Mouse (Mus musculus) CH12.LX (cell line): Measurements from ENCODE around the gene Card19. TPM values are rescaled to one million over a fixed set of nuclear protein-coding genes. Genes with fewer than 3 reads are reported as not detected.

Experiments used
- DNase-seq: peaks from one replicate; pipeline ENCODE4 v3.0.0-alpha.2; 2013; ENCODE audit errors: extremely low read depth
- H3K27ac ChIP-seq: 2 replicates; pipeline ENCODE4 v1.5.1; 2012; ENCODE audit warnings: low read depth, mild to moderate bottlenecking, control low read depth, moderate library complexity; ENCODE audit not compliant: insufficient read depth
- H3K27me3 ChIP-seq: replicated peaks from 2 replicates; pipeline ENCODE3; 2012; ENCODE audit warnings: inconsistent platforms
- H3K36me3 ChIP-seq, 2 experiments: replicated peaks in 1 of 2; 2 replicates each; pipeline versions ENCODE3 to v1.6.1; 2012; ENCODE audit warnings: inconsistent platforms in 1 of 2, low read length in 1 of 2, mild to moderate bottlenecking in 1 of 2, mixed read lengths in 1 of 2, moderate library complexity in 1 of 2; ENCODE audit not compliant: control insufficient read depth in 1 of 2, insufficient read depth in 1 of 2
- H3K4me1 ChIP-seq, 2 experiments: 2 replicates each; pipeline ENCODE4 v1.6.1; 2012; ENCODE audit warnings: inconsistent platforms in 1 of 2, moderate library complexity in 1 of 2; ENCODE audit not compliant: insufficient read depth in 2 of 2, control insufficient read depth in 1 of 2
- H3K4me2 ChIP-seq: 2 replicates; pipeline ENCODE4 v1.6.1; 2012; ENCODE audit warnings: low read depth, mild to moderate bottlenecking, control low read depth; ENCODE audit not compliant: poor library complexity, insufficient read depth, severe bottlenecking
- H3K4me3 ChIP-seq, 3 experiments: fragments of 150-350 bp in 1 of 3; sonication (generic) in 1 of 3; replicated peaks in 1 of 3; 2 replicates each; pipeline versions ENCODE3 to v1.5.1; 2011 to 2012; ENCODE audit warnings: low read depth in 2 of 3, low read length in 2 of 3, mild to moderate bottlenecking in 2 of 3, moderate library complexity in 2 of 3, control low read depth in 1 of 3, improper control_type of control experiment in 1 of 3, inconsistent platforms in 1 of 3, mixed read lengths in 1 of 3; ENCODE audit not compliant: poor library complexity in 1 of 3
- H3K79me2 ChIP-seq: replicated peaks from 2 replicates; pipeline ENCODE4 v1.6.1; 2012; ENCODE audit warnings: mild to moderate bottlenecking, moderate library complexity; ENCODE audit not compliant: control insufficient read depth, poor library complexity, insufficient read depth, severe bottlenecking; ENCODE audit errors: extremely low read depth
- H3K9ac ChIP-seq: 2 replicates; pipeline ENCODE4 v1.6.1; 2012; ENCODE audit warnings: low read depth, mild to moderate bottlenecking, control low read depth, moderate library complexity; ENCODE audit not compliant: insufficient read depth
- H3K9me3 ChIP-seq: replicated peaks from 2 replicates; pipeline ENCODE3; 2012; ENCODE audit warnings: low read length, inconsistent platforms, mixed read lengths
- BHLHE40 ChIP-seq: IDR thresholded peaks from 2 replicates; pipeline ENCODE4 v1.6.1; 2011; ENCODE audit warnings: mild to moderate bottlenecking, low read depth, low read length, improper control_type of control experiment
- CHD1 ChIP-seq: IDR thresholded peaks from 2 replicates; pipeline ENCODE4 v1.6.1; 2012; ENCODE audit warnings: low read depth, low read length, improper control_type of control experiment, inconsistent platforms
- CHD2 ChIP-seq: IDR thresholded peaks from 2 replicates; pipeline ENCODE4 v1.6.1; 2011; ENCODE audit warnings: low read length, improper control_type of control experiment
- EP300 ChIP-seq: IDR thresholded peaks from 2 replicates; pipeline ENCODE4 v1.6.1; 2011; ENCODE audit warnings: low read length, improper control_type of control experiment
- ETS1 ChIP-seq: conservative IDR thresholded peaks from 2 replicates; pipeline ENCODE4 v1.6.1; 2012; ENCODE audit warnings: low read depth, mild to moderate bottlenecking, inconsistent platforms, low read length, improper control_type of control experiment, moderate library complexity
- IRF4 ChIP-seq: IDR thresholded peaks from 2 replicates; pipeline ENCODE4 v1.6.1; 2014; ENCODE audit warnings: low read depth, mild to moderate bottlenecking, inconsistent platforms, low read length, improper control_type of control experiment
- JUN ChIP-seq: IDR thresholded peaks from 2 replicates; pipeline ENCODE4 v1.6.1; 2011; ENCODE audit warnings: low read depth, mild to moderate bottlenecking, low read length, improper control_type of control experiment, moderate library complexity; ENCODE audit not compliant: insufficient read depth
- KAT2A ChIP-seq: IDR thresholded peaks from 2 replicates; pipeline ENCODE4 v1.6.1; 2012; ENCODE audit warnings: low read length, improper control_type of control experiment, inconsistent platforms; ENCODE audit not compliant: insufficient replicate concordance
- MAFK ChIP-seq: IDR thresholded peaks from 2 replicates; pipeline ENCODE4 v1.6.1; 2011; ENCODE audit warnings: low read length, improper control_type of control experiment; ENCODE audit not compliant: insufficient replicate concordance
- MAZ ChIP-seq: IDR thresholded peaks from 2 replicates; pipeline ENCODE4 v1.6.1; 2012; ENCODE audit warnings: low read depth, mild to moderate bottlenecking, inconsistent platforms, low read length, improper control_type of control experiment, moderate library complexity
- MXI1 ChIP-seq: IDR thresholded peaks from 2 replicates; pipeline ENCODE4 v1.6.1; 2011; ENCODE audit warnings: mild to moderate bottlenecking, low read depth, low read length, improper control_type of control experiment
- NRF1 ChIP-seq: IDR thresholded peaks from 2 replicates; pipeline ENCODE4 v1.6.1; 2014; ENCODE audit warnings: low read depth, mild to moderate bottlenecking, inconsistent platforms, low read length, improper control_type of control experiment, moderate library complexity
- POLR2A ChIP-seq: IDR thresholded peaks from 2 replicates; pipeline ENCODE4 v1.6.1; 2011; ENCODE audit warnings: low read depth, mild to moderate bottlenecking, improper control_type of control experiment, low read length
- POLR2AphosphoS2 ChIP-seq: IDR thresholded peaks from 2 replicates; pipeline ENCODE4 v1.6.1; 2011; ENCODE audit warnings: low read depth, low read length, improper control_type of control experiment
- SIN3A ChIP-seq: IDR thresholded peaks from 2 replicates; pipeline ENCODE4 v1.6.1; 2012; ENCODE audit warnings: low read length, improper control_type of control experiment, inconsistent platforms
- SMC3 ChIP-seq: IDR thresholded peaks from 2 replicates; pipeline ENCODE4 v1.6.1; 2011; ENCODE audit warnings: low read depth, low read length, improper control_type of control experiment
- TBP ChIP-seq: conservative IDR thresholded peaks from 2 replicates; pipeline ENCODE4 v1.6.1; 2011; ENCODE audit warnings: low read depth, low read length, improper control_type of control experiment
- TCF12 ChIP-seq: IDR thresholded peaks from 2 replicates; pipeline ENCODE4 v1.6.1; 2014; ENCODE audit warnings: low read depth, mild to moderate bottlenecking, inconsistent platforms, low read length, improper control_type of control experiment
- UBTF ChIP-seq: IDR thresholded peaks from 2 replicates; pipeline ENCODE4 v1.6.1; 2012; ENCODE audit warnings: low read depth, mild to moderate bottlenecking, inconsistent platforms, low read length, improper control_type of control experiment, moderate library complexity
- USF1 ChIP-seq: IDR thresholded peaks from 2 replicates; pipeline ENCODE4 v1.6.1; 2014; ENCODE audit warnings: low read depth, mild to moderate bottlenecking, inconsistent platforms, low read length, improper control_type of control experiment
- ZKSCAN1 ChIP-seq: IDR thresholded peaks from 2 replicates; pipeline ENCODE4 v1.6.1; 2012; ENCODE audit warnings: low read depth, inconsistent platforms, low read length, improper control_type of control experiment, borderline replicate concordance
- ZMIZ1 ChIP-seq: IDR thresholded peaks from 2 replicates; pipeline ENCODE4 v1.6.1; 2012; ENCODE audit warnings: low read depth, mild to moderate bottlenecking, inconsistent platforms, low read length, improper control_type of control experiment
- dilution Hi-C: fragments of 300-500 bp; cut with MboI; formaldehyde crosslinking; loops from 2 replicates; pipeline ENCODE4 v1.14.3; 2020; ENCODE audit warnings: low sequenced_read_pairs; ENCODE audit not compliant: extremely low pct_unique_long_range_greater_than_20kb, extremely low pct_ligation_motif_present
- in situ Hi-C: fragments of 300-500 bp; cut with MboI; formaldehyde crosslinking; loops from 3 replicates; pipeline ENCODE4 v1.14.3; 2019; ENCODE audit warnings: low sequenced_read_pairs, low pct_ligation_motif_present, low pct_unique_long_range_greater_than_20kb, mixed read lengths
- polyA plus RNA-seq: library from polyadenylated mRNA; unstranded; fragments of >175 nt; gene quantifications from 2 replicates; pipeline ENCODE4 v1.2.1, GENCODE M21; 2012; ENCODE audit warnings: low read depth; ENCODE audit not compliant: insufficient read length
- total RNA-seq, 2 experiments: library from RNA; depleted of rRNA; stranded (reverse); fragments of 300-350 nt in 1 of 2; fragments of >200 nt in 1 of 2; gene quantifications; 2 replicates each; pipeline ENCODE4 v1.2.3; 2012 to 2014

Card19 gene
- total and polyA plus RNA-seq, 3 experiments: 3.9 to 9.3 (median 5.2) TPM

GRCm38 (mm10) chr13:49188966-49189360 lies 26.9 kb downstream of the Card19 start:
- Histone ChIP-seq H3K9me3 (peaks cover 4% of the 10 kb centered on the region), H3K79me2 (no peaks in the 10 kb centered on the region), H3K9ac (no peak overlapping the region), H3K4me2 (no peak overlapping the region), H3K27me3 (no peaks in the 10 kb centered on the region), H3K27ac (no peak overlapping the region), H3K4me1 (peaks cover 28 to 62% of the 10 kb centered on the region in 2 experiments), H3K36me3 (peaks cover 0 to 5% of the 10 kb centered on the region in 2 experiments), H3K4me3 (no peak overlapping the region)
- TF ChIP-seq IRF4: no peak
- TF ChIP-seq MAZ: no peak
- no peak for TF ChIP-seq USF1
- no peak for TF ChIP-seq JUN
- no peak for TF ChIP-seq ZMIZ1
- TF ChIP-seq NRF1: no peak
- TF ChIP-seq KAT2A: no peak
- no peak for TF ChIP-seq MAFK
- TF ChIP-seq MXI1: no peak
- no peak for TF ChIP-seq UBTF
- no peak for TF ChIP-seq POLR2A
- no peak for TF ChIP-seq POLR2AphosphoS2
- TF ChIP-seq TBP: no peak
- TF ChIP-seq CHD1: no peak
- no peak for DNase-seq
- in situ Hi-C loops: loop anchor here (25.0 kb wide), 2 partner anchors 327 to 527 kb away; partner anchors contain the start of genes Barx1 and Phf2
- dilution Hi-C loops: no loop called here

GRCm38 (mm10) chr13:49188219-49188965 lies 27.4 kb downstream of the Card19 start:
- H3K27me3 ChIP-seq: no peaks in the 10 kb centered on the region
- peak; percentile 70 for DNase-seq
- H3K79me2 ChIP-seq: no peaks in the 10 kb centered on the region
- in situ Hi-C loops: loop anchor here (25.0 kb wide), 2 partner anchors 326 to 526 kb away; partner anchors contain the start of genes Barx1 and Phf2
- H3K9me3 ChIP-seq: peaks cover 6% of the 10 kb centered on the region
- H3K27ac ChIP-seq: peak overlapping the region; percentile 32; the same call in 1 of the 2 replicates
- TF ChIP-seq TCF12: peak; percentile 57; the same call in 1 of the 2 replicates
- TF ChIP-seq MXI1: no peak
- TF ChIP-seq SMC3: no peak
- peak; percentile 49; the same call in 1 of the 2 replicates for TF ChIP-seq SIN3A
- 0 out of 2 replicates have a peak, but pooled peaks have one; percentile 13 for TF ChIP-seq CHD2
- TF ChIP-seq EP300: peak; percentile 40; the same call in 1 of the 2 replicates
- no peak for TF ChIP-seq ZKSCAN1
- TF ChIP-seq ZMIZ1: 0 out of 2 replicates have a peak, but pooled peaks have one; percentile 11
- peak; percentile 63 for TF ChIP-seq BHLHE40
- TF ChIP-seq ETS1: peak; percentile 80
- H3K4me3 ChIP-seq: peak overlapping the region; percentile 66 to 85 (median 70)
- H3K4me1 ChIP-seq: peaks cover 28 to 62% of the 10 kb centered on the region in 2 experiments
- dilution Hi-C loops: no loop called here
- peak overlapping the region; percentile 91 for H3K4me2 ChIP-seq
- no peaks in the 10 kb centered on the region for H3K36me3 ChIP-seq
- no peak overlapping the region; the same call in 1 of the 2 replicates for H3K9ac ChIP-seq
